Mouse (Mus musculus) layer of hippocampus, adult 8-10 months (tissue): ENCODE data around the gene Ppm1f. TPM values are rescaled to one million over a fixed set of nuclear protein-coding genes. Genes with fewer than 3 reads are reported as not detected.
"Not testable (repeated sequence)": the region's sequence is repeated elsewhere in the genome, so short reads cannot be mapped to it uniquely, and the experiment has no call there.

ENCODE experiments used
- DNase-seq, 2 experiments: peaks; one replicate each; pipeline ENCODE4 v3.0.0; 2022; ENCODE audit warnings: low spot score in 2 of 2
- total RNA-seq, 4 experiments: library from RNA; stranded (reverse); gene quantifications; 2 replicates each; pipeline ENCODE4 v1.2.4; 2022

The Ppm1f gene
- total RNA-seq, 4 experiments from 2014 or later = 46.5 to 59.4 (median 51.9) TPM

DNA sequence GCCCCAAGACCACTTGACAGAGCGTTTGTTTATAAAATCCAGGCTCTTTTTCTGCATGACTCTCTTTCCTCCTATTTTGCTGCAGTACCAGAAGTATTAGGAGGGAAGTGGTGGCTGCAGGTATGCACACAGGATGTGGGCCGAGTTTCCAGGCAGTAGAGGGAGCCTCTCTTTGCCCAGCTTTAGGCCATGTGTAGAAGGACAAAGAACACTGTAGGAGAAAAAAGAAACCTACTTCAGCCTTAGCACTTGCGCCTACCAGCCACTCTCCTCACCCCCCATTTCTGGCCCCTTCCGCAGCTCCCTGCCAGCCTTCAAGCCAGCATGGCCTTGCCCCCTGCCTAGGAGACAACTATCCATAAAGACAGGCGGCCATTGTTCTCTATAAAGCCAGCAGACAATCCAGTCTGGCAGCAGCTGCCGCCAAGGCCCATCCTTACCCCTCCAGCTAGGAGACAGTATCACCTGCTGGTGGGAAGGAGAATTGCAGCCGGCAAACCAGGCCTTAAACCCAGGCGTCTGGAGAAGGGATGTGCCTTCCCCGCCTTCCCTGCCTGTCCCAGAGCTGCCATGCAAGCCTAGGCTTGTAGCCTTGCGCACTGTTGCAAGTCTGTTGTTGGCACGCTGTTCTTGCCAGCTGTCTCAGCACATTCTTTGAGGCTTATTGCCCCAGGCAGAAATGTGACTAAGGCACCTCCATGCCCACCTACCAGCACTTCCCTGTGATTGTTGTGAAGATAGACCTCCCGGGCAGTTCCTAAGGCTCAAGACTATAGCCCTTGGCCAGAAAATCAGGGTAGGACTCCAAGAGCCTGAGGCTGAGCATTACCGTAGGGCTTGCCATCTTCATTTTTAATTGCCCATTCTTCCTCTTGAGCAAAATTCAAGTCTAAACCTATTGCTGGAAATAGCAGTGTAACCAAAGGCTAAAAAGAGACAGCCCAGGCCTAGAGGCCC is 15.7 kb downstream of the Ppm1f start:
- peak; percentile 75 to 83 for DNase-seq

DNA sequence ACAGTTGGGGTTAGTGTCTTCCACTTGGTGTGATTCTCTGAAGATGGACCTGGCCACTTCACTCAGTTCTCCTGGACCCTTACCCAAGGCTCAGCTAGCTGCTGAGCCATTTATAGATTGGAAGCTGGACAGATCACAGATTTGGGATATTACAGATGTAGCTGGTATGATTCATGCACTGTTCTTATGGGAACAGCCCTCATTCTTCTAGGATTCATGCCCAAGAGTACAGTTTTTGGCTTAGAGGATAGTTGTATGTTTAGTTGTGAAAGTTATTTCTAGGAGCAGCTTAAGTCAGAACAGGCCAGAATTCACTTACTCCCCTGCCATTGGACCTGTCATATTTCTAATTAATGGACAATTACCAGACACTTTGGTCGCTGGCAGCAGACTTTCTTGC is 17.2 kb downstream of the Ppm1f start:
- no peak for DNase-seq

DNA sequence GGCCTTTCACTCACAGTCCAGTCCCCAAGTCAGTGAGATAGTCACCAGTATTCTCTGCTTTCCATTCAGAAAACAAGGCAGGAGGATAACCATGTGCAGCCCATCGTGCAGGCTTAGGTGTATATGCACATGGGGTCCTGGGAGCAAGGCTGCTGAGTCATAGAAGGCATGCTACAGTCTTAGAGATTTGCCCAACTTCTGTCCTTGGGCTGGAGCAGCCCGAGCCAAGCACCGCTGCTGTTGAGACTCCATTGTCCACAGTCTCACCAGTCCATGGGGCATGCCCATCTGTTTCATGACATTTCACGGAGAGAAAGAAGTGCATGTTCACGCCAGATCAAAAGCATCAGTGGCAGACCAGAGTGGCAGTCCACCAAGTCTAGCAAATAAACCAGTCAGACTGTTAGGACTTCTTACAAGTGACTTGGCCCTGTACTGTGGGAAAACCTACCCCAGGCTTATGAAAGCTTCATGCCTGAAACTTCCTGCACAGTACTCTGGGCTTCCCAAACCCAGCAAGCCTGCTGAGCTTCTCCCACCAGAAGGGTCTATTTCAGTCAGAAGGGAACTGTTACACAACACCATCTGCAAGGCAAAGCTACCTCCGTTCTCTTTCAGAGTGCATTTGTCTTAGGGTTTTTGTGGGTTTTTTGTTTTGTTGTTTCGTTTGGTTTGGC is 22.3 kb downstream of the Ppm1f start:
- DNase-seq = peak in 1 of 2 experiments; percentile 58

DNA sequence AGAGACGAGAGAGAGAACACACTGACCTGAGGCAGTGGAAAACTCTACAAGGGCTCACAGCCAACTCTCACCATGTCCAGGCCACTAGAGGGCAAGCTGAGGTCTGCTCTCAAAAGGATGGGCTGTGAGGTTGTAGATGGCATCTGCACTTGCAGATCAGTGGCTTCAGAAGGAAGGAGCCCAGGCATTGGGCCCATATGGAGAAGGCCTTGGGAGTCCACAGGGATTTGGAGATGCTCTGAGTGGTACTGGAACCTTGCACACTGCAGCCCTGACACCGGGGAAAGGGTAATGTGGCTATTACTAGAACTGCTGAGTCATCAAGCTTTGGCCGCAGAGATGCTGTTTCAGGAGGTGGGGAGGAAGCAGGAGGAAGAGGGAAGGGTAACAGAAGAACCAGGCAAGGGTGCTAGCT is 24.8 kb downstream of the Ppm1f start:
- DNase-seq = peak in 1 of 2 experiments; percentile 54

DNA sequence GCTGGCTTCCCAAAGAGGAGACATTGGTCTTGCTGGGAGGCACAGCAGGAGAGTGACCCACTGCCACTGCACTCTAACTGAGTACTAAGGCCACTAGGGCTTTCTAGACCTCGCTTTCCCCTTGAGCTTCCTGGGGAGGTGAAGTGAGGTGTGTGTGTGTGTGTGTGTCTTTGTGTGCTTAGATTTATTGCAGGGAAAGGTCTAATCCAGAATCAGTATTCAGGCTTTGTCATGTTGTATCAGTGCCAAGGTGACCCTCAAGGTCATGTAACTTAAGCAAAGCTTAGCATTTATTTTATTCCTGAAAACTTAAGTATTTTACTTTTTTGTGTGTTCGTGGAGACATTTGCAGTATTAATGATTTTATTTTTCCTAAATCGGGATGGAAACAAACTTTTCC is 28.2 kb downstream of the Ppm1f start:
- no peak for DNase-seq

DNA sequence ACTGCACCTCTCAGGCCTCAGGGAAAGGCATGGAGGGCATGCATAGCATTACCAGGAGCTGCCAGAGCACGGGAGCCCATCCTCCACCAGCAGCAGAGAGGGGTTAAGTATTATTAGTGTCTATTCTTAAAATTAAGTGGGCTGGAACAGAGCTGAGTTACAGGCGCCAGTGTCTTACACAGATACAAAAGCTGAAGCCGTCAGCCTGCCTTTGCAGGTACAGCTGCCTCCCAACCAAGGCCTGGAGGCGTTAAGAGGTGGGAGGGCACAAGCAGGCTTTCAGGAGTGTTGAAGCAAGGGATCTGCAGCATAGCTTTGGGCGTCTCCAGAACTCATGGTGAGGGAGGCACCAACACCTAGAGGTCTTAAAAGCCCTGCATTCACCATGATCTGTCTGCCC is 30.3 kb downstream of the Ppm1f start:
- no peak for DNase-seq

DNA sequence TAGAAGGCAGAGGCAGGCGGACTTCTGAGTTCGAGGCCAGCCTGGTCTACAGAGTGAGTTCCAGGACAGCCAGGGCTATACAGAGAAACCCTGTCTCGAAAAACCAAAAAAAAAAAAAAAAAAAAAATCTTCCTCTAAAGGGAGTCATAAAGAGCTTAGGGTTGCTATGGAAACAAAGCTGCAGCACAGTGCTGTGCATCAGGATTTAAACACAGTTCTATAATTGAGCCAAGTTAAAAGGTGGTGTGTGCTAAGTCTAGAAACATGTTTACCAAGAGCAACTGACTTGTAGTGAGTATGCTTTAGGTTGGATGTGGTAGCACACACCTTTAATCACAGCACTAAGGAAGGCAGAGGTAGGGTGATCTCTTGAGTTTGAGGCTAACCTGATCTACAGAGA is 32.6 kb downstream of the Ppm1f start:
- not testable (repeated sequence) for DNase-seq

DNA sequence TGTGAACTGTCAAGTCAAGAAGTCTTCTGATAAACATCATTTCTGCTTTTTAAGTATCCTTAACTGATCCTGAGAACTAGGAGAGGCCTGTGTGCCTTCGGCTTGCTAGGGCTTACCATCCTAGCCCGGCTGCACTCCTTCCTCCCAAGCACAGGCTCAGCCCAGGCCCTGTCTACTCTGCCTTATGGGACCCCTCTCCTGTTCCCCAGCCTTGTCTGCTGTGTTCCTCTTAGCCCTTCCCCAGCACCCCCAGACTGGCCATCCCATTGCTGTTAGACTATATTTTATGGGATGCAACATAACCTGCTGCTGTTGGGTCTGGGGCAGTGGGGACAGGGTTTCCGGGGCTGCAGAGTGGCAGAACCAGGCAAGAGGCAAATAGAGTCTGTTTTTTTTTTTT is 34.1 kb downstream of the Ppm1f start:
- DNase-seq = no peak

DNA sequence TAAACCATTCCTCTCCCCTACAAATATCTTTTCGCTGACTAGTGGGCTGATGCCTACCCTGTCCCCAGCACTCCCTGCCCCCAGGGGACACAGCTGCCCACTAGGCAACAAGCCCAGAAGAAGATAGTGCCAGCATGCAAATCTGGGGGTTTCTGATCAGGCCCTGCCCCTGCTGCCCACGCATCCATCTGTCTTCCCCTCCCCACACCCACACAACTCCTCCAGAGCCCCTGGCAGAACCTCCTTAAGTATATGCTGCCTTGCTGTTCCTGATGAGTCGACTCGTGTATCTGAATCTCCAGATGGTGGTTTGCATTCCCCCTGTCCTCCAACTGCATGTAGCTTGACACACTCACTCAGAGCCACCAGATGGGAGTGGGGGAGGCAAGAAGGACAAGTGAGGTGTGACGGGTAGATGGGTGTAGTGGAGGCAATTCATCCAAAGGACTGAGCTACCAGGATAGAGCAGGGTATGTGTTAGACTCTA is 34.6 kb downstream of the Ppm1f start:
- DNase-seq = peak; percentile 92 to 94

DNA sequence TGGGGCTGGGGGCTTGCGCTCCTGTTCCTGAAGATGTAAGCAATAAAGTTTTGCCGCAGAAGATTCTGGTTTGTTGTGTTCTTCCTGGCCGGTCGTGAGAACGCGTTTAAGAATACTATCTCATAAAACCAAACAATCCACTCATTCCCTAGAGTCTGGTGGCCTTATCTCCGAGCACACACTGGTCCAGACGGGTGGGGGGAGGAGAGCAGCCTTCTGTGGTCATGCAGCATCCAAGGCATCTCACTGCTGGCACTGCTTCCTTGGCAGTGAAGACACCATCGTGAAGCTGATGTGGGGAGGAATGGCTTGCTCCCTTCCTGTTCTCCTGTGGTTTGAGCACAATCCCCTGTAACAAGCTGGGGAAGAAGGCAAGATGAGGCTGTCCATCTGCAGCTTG is 43.3 kb downstream of the Ppm1f start:
- DNase-seq = no peak

DNA sequence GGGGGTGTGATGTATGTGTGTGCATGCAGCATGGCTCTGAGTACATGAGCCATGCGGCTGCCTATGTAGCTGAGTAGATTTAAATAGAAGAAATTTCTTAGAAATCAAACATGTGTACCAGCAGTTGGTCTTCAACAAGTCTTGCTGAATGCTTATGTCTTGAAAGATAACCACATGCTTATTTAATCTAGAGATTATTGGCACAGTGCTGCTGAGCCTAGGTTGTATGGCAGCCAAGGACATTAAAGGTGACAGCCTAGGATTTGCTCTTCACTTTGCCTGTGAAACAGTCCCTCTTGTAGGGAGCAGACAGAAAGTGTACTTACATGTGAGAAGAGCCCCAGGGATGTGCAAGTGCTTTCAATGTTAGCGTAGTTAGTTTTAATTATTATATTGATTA is 44.8 kb downstream of the Ppm1f start:
- DNase-seq = no peak

DNA sequence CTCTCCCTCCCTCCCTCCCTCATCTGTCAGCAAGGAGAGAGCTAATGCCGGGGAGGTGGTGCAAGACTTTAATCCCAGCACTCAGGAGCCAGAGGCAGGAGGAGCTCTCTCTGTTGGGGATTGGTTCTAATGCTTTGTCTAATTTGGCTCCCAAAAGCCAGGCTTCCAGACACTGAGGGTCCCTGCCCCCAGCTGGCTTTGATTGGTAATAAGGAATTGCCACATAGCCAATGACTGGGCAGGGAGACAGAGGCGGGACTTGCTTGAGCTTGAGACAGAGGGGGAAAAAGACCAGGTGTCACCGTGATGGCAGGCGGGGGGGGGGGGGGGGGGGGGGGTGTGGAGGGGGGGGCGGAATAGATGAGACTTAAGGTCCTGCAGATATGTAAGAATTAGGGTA is 62.3 kb downstream of the Ppm1f start:
- no peak for DNase-seq

DNA sequence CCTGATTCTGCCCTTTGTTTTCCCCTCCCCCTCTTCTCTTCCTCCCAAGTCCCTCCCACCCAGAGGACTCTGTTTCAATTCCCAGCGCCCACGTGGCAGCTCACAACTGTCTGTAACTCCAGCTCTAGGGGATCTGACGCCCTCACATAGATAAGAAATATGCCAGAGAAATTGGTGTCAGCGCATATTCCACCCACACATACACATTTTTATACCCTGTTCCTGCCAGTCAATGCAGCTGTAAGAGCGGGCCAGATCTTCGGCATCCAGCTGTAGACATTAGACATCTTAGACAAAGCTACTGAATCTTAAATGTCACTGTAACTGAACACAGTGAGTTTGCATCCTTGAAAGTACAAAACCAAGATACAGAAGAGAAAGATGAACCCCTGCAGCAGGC is 63.6 kb downstream of the Ppm1f start:
- DNase-seq = no peak

DNA sequence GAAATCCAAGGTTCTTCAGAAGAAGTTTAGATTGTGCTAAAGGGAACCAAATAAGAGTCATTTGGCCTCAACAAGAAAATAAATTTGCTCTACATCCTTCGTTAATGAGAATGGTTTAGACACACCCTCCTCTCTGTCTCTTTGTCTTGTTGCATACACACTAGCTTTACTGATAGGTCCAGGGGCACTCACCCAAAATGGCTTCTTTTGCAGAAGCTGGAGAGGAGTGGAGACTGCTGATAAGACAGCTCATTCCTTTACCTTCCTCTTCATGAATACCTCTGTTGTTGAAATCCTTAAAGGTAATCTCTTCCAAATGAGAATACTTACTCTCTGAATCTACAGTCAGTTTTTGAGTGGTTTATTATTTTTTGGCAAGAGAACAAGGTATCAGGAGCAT is 68.9 kb downstream of the Ppm1f start:
- no peak for DNase-seq

DNA sequence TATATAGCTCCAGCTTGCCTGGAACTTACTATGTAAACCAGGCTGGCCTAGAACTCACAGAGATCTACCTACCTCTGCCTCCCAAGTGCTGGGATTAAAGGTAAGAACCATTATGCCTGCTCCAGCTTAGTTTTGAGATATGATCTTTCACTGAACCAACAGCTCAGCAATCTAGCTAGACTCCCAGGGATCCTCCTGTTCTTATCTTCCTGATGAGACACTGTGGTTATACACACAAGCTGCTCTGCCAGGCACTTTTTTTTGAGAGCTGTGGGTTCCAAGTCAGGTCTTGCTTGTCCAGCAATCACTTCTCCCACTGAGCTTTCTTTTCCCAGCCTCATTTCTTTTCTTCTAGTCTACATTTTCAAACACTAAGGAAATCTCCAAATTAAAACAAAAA is 70.0 kb downstream of the Ppm1f start:
- no peak for DNase-seq

Other genes with a start within 250 kb of the Ppm1f start
- not detected for gene Olfr19, start 220.1 kb upstream of the Ppm1f start, total RNA-seq
- gene Spag6l, start 67.0 kb upstream of the Ppm1f start, total RNA-seq = 10 to 100 TPM in 3 of 4 experiments, 1 to 10 TPM in 1; 8.6 to 13.3 (median 11.1) TPM
- gene Igll1, start 32.5 kb upstream of the Ppm1f start, total RNA-seq = not detected
- gene Top3b, start 25.7 kb upstream of the Ppm1f start, total RNA-seq = 10 to 100 TPM; 68.6 to 86.2 (median 73.0) TPM
- gene Vpreb1, start 25.6 kb upstream of the Ppm1f start, total RNA-seq = 1 to 10 TPM in 1 of 4 experiments, not detected in 3; 1.9 TPM
- gene Mapk1, start 86.9 kb downstream of the Ppm1f start, total RNA-seq = 100 to 1,000 TPM; 461 to 545 (median 499) TPM
- 10 to 100 TPM; 27.9 to 36.5 (median 29.8) TPM for gene Ypel1, start 173.2 kb downstream of the Ppm1f start, total RNA-seq
- 100 to 1,000 TPM in 2 of 4 experiments, 10 to 100 TPM in 2; 85.7 to 105 (median 98.4) TPM for gene Ppil2, start 214.8 kb downstream of the Ppm1f start, total RNA-seq
- gene 2610318N02Rik, start 228.7 kb downstream of the Ppm1f start, total RNA-seq = 1 to 10 TPM in 1 of 4 experiments, under 1 TPM in 3; 0.68 to 1.2 (median 0.94) TPM
- 10 to 100 TPM; 25.6 to 40.2 (median 33.6) TPM for gene Sdf2l1, start 235.9 kb downstream of the Ppm1f start, total RNA-seq
- gene Ydjc, start 248.2 kb downstream of the Ppm1f start, total RNA-seq = 10 to 100 TPM; 23.2 to 31.9 (median 25.8) TPM